Mouse (Mus musculus) MEL (cell line): ENCODE data around the gene Snx17. TPM values are rescaled to one million over a fixed set of nuclear protein-coding genes. Genes with fewer than 3 reads are reported as not detected.

Experiments
- DNase-seq: peaks from one replicate; pipeline ENCODE4 v3.0.0; 2011; ENCODE audit warnings: low read depth, low spot score
- H3K27ac ChIP-seq: 2 replicates; pipeline ENCODE4 v1.5.1; 2012; ENCODE audit warnings: low read depth, mild to moderate bottlenecking, control low read depth, low read length, moderate library complexity; ENCODE audit not compliant: control insufficient read depth
- H3K27me3 ChIP-seq, 2 experiments: fragments of 150-350 bp in 1 of 2; sonication (generic) in 1 of 2; 2 replicates each; pipeline ENCODE4 v1.6.1; 2012; ENCODE audit warnings: low read length in 2 of 2, mild to moderate bottlenecking in 2 of 2, improper control_type of control experiment in 1 of 2, moderate library complexity in 1 of 2; ENCODE audit not compliant: insufficient read depth in 2 of 2, control insufficient read depth in 1 of 2
- H3K36me3 ChIP-seq, 2 experiments: 2 replicates each; pipeline ENCODE4 v1.6.1; 2012 to 2014; ENCODE audit warnings: low read length in 2 of 2, improper control_type of control experiment in 1 of 2, inconsistent platforms in 1 of 2, mild to moderate bottlenecking in 1 of 2; ENCODE audit not compliant: insufficient read depth in 2 of 2, control insufficient read depth in 1 of 2
- H3K4me1 ChIP-seq, 2 experiments: fragments of 150-350 bp in 1 of 2; sonication (generic) in 1 of 2; 2 replicates each; pipeline ENCODE4 v1.6.1; 2012; ENCODE audit warnings: low read length in 2 of 2, improper control_type of control experiment in 1 of 2, mild to moderate bottlenecking in 1 of 2; ENCODE audit not compliant: insufficient read depth in 2 of 2, control insufficient read depth in 1 of 2
- H3K4me3 ChIP-seq, 2 experiments: fragments of 150-350 bp in 1 of 2; sonication (generic) in 1 of 2; 2 replicates each; pipeline ENCODE4 v1.5.1; 2012; ENCODE audit warnings: low read depth in 2 of 2, low read length in 2 of 2, mild to moderate bottlenecking in 2 of 2, moderate library complexity in 2 of 2, control low read depth in 1 of 2, improper control_type of control experiment in 1 of 2; ENCODE audit not compliant: control insufficient read depth in 1 of 2, insufficient read depth in 1 of 2
- H3K79me2 ChIP-seq: 2 replicates; pipeline ENCODE4 v1.6.1; 2012; ENCODE audit warnings: mild to moderate bottlenecking, low read length, moderate library complexity; ENCODE audit not compliant: control insufficient read depth, poor library complexity, insufficient read depth
- H3K9ac ChIP-seq: 2 replicates; pipeline ENCODE4 v1.6.1; 2012; ENCODE audit warnings: low read depth, mild to moderate bottlenecking, control low read depth, low read length, moderate library complexity; ENCODE audit not compliant: control insufficient read depth, poor library complexity, severe bottlenecking
- H3K9me3 ChIP-seq: fragments of 150-350 bp; sonication (generic); replicated peaks from 2 replicates; pipeline ENCODE4 v1.6.1; 2012; ENCODE audit warnings: mild to moderate bottlenecking, low read length, improper control_type of control experiment, moderate library complexity; ENCODE audit not compliant: insufficient read depth
- BHLHE40 ChIP-seq: IDR thresholded peaks from 2 replicates; pipeline ENCODE4 v1.6.1; 2012; ENCODE audit warnings: low read depth, mild to moderate bottlenecking, inconsistent platforms, low read length, improper control_type of control experiment, borderline replicate concordance
- E2F4 ChIP-seq: IDR thresholded peaks from 2 replicates; pipeline ENCODE4 v1.6.1; 2011; ENCODE audit warnings: low read depth, low read length, improper control_type of control experiment, borderline replicate concordance
- ELF1 ChIP-seq: IDR thresholded peaks from 2 replicates; pipeline ENCODE4 v1.6.1; 2014; ENCODE audit warnings: low read depth, mild to moderate bottlenecking, inconsistent platforms, low read length, improper control_type of control experiment, moderate library complexity
- ETS1 ChIP-seq: IDR thresholded peaks from 2 replicates; pipeline ENCODE4 v1.6.1; 2012; ENCODE audit warnings: low read depth, mild to moderate bottlenecking, inconsistent platforms, low read length, improper control_type of control experiment, moderate library complexity
- GABPA ChIP-seq: IDR thresholded peaks from 2 replicates; pipeline ENCODE4 v1.6.1; 2012; ENCODE audit warnings: low read depth, mild to moderate bottlenecking, inconsistent platforms, low read length, improper control_type of control experiment, moderate library complexity
- HCFC1 ChIP-seq: IDR thresholded peaks from 2 replicates; pipeline ENCODE4 v1.6.1; 2012; ENCODE audit warnings: low read depth, mild to moderate bottlenecking, inconsistent platforms, low read length, improper control_type of control experiment, moderate library complexity
- JUND ChIP-seq: IDR thresholded peaks from 2 replicates; pipeline ENCODE4 v1.6.1; 2011; ENCODE audit warnings: low read depth, mild to moderate bottlenecking, improper control_type of control experiment, low read length
- KAT2A ChIP-seq: conservative IDR thresholded peaks from 2 replicates; pipeline ENCODE4 v1.6.1; 2012; ENCODE audit warnings: low read depth, low read length, improper control_type of control experiment, inconsistent platforms
- MAFK ChIP-seq: IDR thresholded peaks from 2 replicates; pipeline ENCODE4 v1.6.1; 2011; ENCODE audit warnings: low read depth, mild to moderate bottlenecking, low read length, improper control_type of control experiment, borderline replicate concordance
- MAX ChIP-seq: IDR thresholded peaks from 2 replicates; pipeline ENCODE4 v1.6.1; 2011; ENCODE audit warnings: low read length, improper control_type of control experiment
- MAZ ChIP-seq: IDR thresholded peaks from 2 replicates; pipeline ENCODE4 v1.6.1; 2012; ENCODE audit warnings: low read depth, mild to moderate bottlenecking, inconsistent platforms, low read length, improper control_type of control experiment
- MYB ChIP-seq: IDR thresholded peaks from 2 replicates; pipeline ENCODE4 v1.6.1; 2011; ENCODE audit warnings: mild to moderate bottlenecking, low read depth, low read length, improper control_type of control experiment
- MYC ChIP-seq: IDR thresholded peaks from 2 replicates; pipeline ENCODE4 v1.6.1; 2011; ENCODE audit warnings: low read depth, mild to moderate bottlenecking, low read length, improper control_type of control experiment, moderate library complexity
- POLR2A ChIP-seq, 2 experiments: IDR thresholded peaks; 2 replicates each; pipeline ENCODE4 v1.6.1; 2011 to 2012; ENCODE audit warnings: low read length in 2 of 2, mild to moderate bottlenecking in 2 of 2, control low read depth in 1 of 2, improper control_type of control experiment in 1 of 2, low read depth in 1 of 2, moderate library complexity in 1 of 2; ENCODE audit not compliant: control insufficient read depth in 1 of 2, insufficient read depth in 1 of 2, poor library complexity in 1 of 2
- POLR2AphosphoS2 ChIP-seq: IDR thresholded peaks from 2 replicates; pipeline ENCODE4 v1.6.1; 2011; ENCODE audit warnings: low read length, improper control_type of control experiment
- POLR2AphosphoS5 ChIP-seq: IDR thresholded peaks from 2 replicates; pipeline ENCODE4 v1.6.1; 2012; ENCODE audit warnings: low read depth, borderline replicate concordance, mild to moderate bottlenecking, inconsistent platforms, low read length, moderate library complexity, mixed read lengths
- SIN3A ChIP-seq: IDR thresholded peaks from 2 replicates; pipeline ENCODE4 v1.6.1; 2012; ENCODE audit warnings: low read length, improper control_type of control experiment, inconsistent platforms
- TBP ChIP-seq: IDR thresholded peaks from 2 replicates; pipeline ENCODE4 v1.8.0; 2011; ENCODE audit warnings: low read depth, low read length, improper control_type of control experiment
- TCF12 ChIP-seq: IDR thresholded peaks from 2 replicates; pipeline ENCODE4 v1.6.1; 2014; ENCODE audit warnings: low read depth, mild to moderate bottlenecking, inconsistent platforms, low read length, improper control_type of control experiment, moderate library complexity
- USF1 ChIP-seq: IDR thresholded peaks from 2 replicates; pipeline ENCODE4 v1.6.1; 2014; ENCODE audit warnings: low read depth, mild to moderate bottlenecking, inconsistent platforms, low read length, improper control_type of control experiment, moderate library complexity
- ZC3H11A ChIP-seq: IDR thresholded peaks from 2 replicates; pipeline ENCODE4 v1.6.1; 2012; ENCODE audit warnings: low read depth, mild to moderate bottlenecking, inconsistent platforms, low read length, improper control_type of control experiment
- ZKSCAN1 ChIP-seq: IDR thresholded peaks from 2 replicates; pipeline ENCODE4 v1.6.1; 2012; ENCODE audit warnings: low read depth, mild to moderate bottlenecking, inconsistent platforms, low read length, improper control_type of control experiment, moderate library complexity
- ZMIZ1 ChIP-seq: IDR thresholded peaks from 2 replicates; pipeline ENCODE4 v1.6.1; 2012; ENCODE audit warnings: low read depth, mild to moderate bottlenecking, inconsistent platforms, low read length, improper control_type of control experiment, moderate library complexity
- ZNF384 ChIP-seq: IDR thresholded peaks from 2 replicates; pipeline ENCODE4 v1.6.1; 2012; ENCODE audit warnings: low read depth, mild to moderate bottlenecking, inconsistent platforms, low read length, improper control_type of control experiment
- polyA plus RNA-seq, 2 experiments: library from polyadenylated mRNA; stranded (reverse) in 1 of 2; unstranded in 1 of 2; fragments of >175 nt in 1 of 2; fragments of >200 nt in 1 of 2; gene quantifications; 2 replicates each; pipeline versions ENCODE4 v1.2.1 to v1.2.4; 2012; ENCODE audit warnings: low replicate concordance in 2 of 2, low read depth in 1 of 2; ENCODE audit not compliant: insufficient read length in 2 of 2, insufficient read depth in 1 of 2, missing spikeins in 1 of 2
- total RNA-seq: library from RNA; depleted of rRNA; stranded (reverse); fragments of 300-350 nt; gene quantifications from 2 replicates; pipeline ENCODE4 v1.2.3, GENCODE M21; 2012

Snx17 gene
- total and polyA plus RNA-seq, 3 experiments = 85.1 to 85.6 TPM; not detected in 1

DNA sequence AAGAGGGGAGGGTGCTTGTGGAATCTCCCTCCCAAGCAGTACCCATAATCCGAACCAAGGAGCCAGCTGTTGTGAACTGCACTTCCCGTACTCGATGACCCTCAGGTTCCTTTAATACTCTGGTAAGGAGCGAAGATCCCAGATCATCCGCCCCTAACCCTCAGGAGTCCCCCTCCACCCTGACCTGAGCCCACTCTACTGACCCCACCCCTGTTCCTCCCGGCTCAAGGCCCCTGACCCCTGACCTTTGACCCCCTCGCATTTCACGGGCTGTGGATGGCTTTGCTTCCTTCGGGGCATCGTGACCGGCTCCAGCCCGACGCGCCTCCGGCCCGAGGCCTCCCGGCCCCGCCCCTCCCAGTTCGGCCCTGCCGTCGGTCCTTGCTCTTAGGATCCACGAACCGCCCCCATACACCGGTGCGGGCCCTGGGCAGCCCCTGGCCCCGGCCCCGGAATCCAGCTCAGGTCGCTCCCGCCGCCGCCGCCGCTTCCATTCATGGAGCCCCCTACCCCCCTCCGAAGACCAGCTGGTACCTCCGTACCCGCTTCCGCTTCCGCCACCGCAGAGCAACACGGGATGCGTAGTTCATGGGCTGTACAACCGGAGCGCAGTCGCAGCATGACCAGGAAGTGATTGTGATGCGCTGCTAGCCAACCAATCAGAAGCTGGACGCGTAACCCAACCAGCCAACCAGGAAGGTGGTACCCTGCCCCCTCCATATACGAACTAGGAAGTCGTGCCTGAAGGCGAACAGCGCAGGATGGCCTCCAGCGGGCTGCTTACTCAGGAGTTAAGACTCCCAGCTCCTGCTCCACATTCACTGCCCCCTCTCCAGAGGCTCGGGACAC lies 8.9 kb downstream of the Snx17 start, which contains the start of gene Zfp513 (continued):
- TF ChIP-seq MAX = peak; percentile 75
- peak; percentile 97 for TF ChIP-seq MAZ
- peak; percentile 99 for TF ChIP-seq HCFC1
- peak; percentile 90 for TF ChIP-seq MYC
- TF ChIP-seq POLR2A (IDR thresholded peaks at IDR 0.05; ENCODE audit: control insufficient read depth in 1 of 2, insufficient read depth in 1 of 2, low read depth in 1 of 2, low read length in 2 of 2, poor library complexity in 1 of 2) = peak; percentile 49 to 88
- TF ChIP-seq JUND = no peak
- peak; percentile 70 for TF ChIP-seq TBP
- peak; percentile 72; the same call in 1 of the 2 replicates for TF ChIP-seq TCF12
- TF ChIP-seq ETS1 = peak; percentile 77
- peak; percentile 98 for TF ChIP-seq KAT2A
- TF ChIP-seq MYB = peak; percentile 44; the same call in 1 of the 2 replicates
- no peak for TF ChIP-seq ZC3H11A
- TF ChIP-seq BHLHE40 = no peak; the same call in 1 of the 2 replicates
- TF ChIP-seq SIN3A = peak; percentile 98
- TF ChIP-seq GABPA = no peak; the same call in 1 of the 2 replicates
- TF ChIP-seq ZNF384 = no peak; the same call in 1 of the 2 replicates
- TF ChIP-seq E2F4 = no peak; the same call in 1 of the 2 replicates
- TF ChIP-seq MAFK = no peak; the same call in 1 of the 2 replicates
- TF ChIP-seq ZMIZ1 = peak; percentile 97
- TF ChIP-seq ZKSCAN1 = peak; percentile 93
- TF ChIP-seq POLR2AphosphoS5 = peak; percentile 65; the same call in 1 of the 2 replicates
- TF ChIP-seq USF1 = peak; percentile 82

DNA sequence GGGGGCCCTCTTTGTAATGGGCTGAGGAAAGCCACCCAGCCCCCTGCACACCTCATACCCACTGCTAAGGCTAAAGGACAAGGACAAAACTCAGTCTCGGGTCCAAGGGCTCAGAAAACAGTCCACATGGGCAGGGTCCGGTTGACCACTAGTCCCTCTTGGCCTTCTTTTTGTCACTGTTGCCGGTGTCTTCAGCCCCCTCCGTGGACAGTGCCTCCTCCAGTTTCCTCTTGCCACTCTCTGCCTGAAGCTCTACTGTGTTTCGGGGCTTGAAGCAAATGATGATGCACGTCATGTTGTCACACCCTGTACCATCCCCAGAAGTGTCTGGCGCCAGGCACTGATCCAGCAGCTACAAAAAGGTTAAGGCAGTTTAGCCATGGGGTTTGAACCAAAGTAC lies 9.9 kb downstream of the Snx17 start:
- Histone ChIP-seq H3K79me2 (peaks cover 18% of the 10 kb centered on the region), H3K9ac (no peak overlapping the region; the same call in 1 of the 2 replicates), H3K27me3 (no peaks in the 10 kb centered on the region), H3K36me3 (peaks cover 10 to 37% of the 10 kb centered on the region in 2 experiments), H3K27ac (peak overlapping the region; percentile 71), H3K9me3 (no peaks in the 10 kb centered on the region), H3K4me1 (no peaks in the 10 kb centered on the region; a peak in 1 of 4 replicates), H3K4me3 (no peak overlapping the region)
- TF ChIP-seq ELF1 = no peak
- no peak for TF ChIP-seq POLR2AphosphoS2
- no peak for DNase-seq
